Mouse (Mus musculus): Measurements from ENCODE around the gene Tmem131l. TPM values are rescaled to one million over a fixed set of nuclear protein-coding genes. Genes with fewer than 3 reads are reported as not detected.

Tmem131l gene
- polyA plus RNA-seq, 1 experiment from 2014 or later = 37.5 TPM

GRCm38 (mm10) chr3:83962571-83962970, 77.4 kb downstream of the Tmem131l start:
- no peak overlapping the region for H3K4me3 ChIP-seq (replicated peaks)
- H3K9ac ChIP-seq = no peak overlapping the region
- no peak overlapping the region for H3K4me2 ChIP-seq
- H3K9me3 ChIP-seq (replicated peaks) = no peaks in the 10 kb centered on the region
- WGBS = 66% methylated on average over 3 of the region's 3 CpGs
- H3K36me3 ChIP-seq = peaks cover 40% of the 10 kb centered on the region
- ATAC-seq (replicated peaks; ENCODE audit: low FRiP score) = no peak
- no peak overlapping the region for H3K27ac ChIP-seq
- H3K4me1 ChIP-seq = no peaks in the 10 kb centered on the region
- no peaks in the 10 kb centered on the region for H3K27me3 ChIP-seq

- ATAC-seq (replicated peaks; ENCODE audit: low FRiP score) = no peak
- H3K4me3 ChIP-seq (replicated peaks) = no peak overlapping the region
- WGBS = 90% methylated on average over 7 of the region's 7 CpGs
- H3K9ac ChIP-seq = no peak overlapping the region
- no peak overlapping the region for H3K27ac ChIP-seq
- no peaks in the 10 kb centered on the region for H3K9me3 ChIP-seq (replicated peaks)
- peaks cover 41% of the 10 kb centered on the region for H3K36me3 ChIP-seq
- H3K4me1 ChIP-seq = no peaks in the 10 kb centered on the region
- no peak overlapping the region for H3K4me2 ChIP-seq
- no peaks in the 10 kb centered on the region for H3K27me3 ChIP-seq
These were observed 77.9 kb downstream of the Tmem131l start for GRCm38 (mm10) chr3:83962076-83962475.

GRCm38 (mm10) chr3:83958951-83959681, 80.9 kb downstream of the Tmem131l start:
- Histone ChIP-seq H3K9ac (no peak overlapping the region), H3K4me1 (no peaks in the 10 kb centered on the region), H3K36me3 (peaks cover 50% of the 10 kb centered on the region), H3K27me3 (no peaks in the 10 kb centered on the region), H3K9me3 (replicated peaks) (no peaks in the 10 kb centered on the region), H3K4me2 (no peak overlapping the region), H3K27ac (no peak overlapping the region), H3K4me3 (replicated peaks) (no peak overlapping the region)
- no peak for ATAC-seq (replicated peaks; ENCODE audit: low FRiP score)
- 89% methylated on average over 7 of the region's 7 CpGs for WGBS

- H3K9me3 ChIP-seq (replicated peaks) = no peaks in the 10 kb centered on the region
- peaks cover 27% of the 10 kb centered on the region for H3K36me3 ChIP-seq
- H3K9ac ChIP-seq = no peak overlapping the region
- 77% methylated on average over 8 of the region's 8 CpGs for WGBS
- H3K4me1 ChIP-seq = peaks cover 4% of the 10 kb centered on the region; the same call in 1 of the 2 replicates
- no peak overlapping the region for H3K27ac ChIP-seq
- no peak overlapping the region for H3K4me2 ChIP-seq
- H3K4me3 ChIP-seq (replicated peaks) = no peak overlapping the region
- no peaks in the 10 kb centered on the region for H3K27me3 ChIP-seq
- no peak for ATAC-seq (replicated peaks; ENCODE audit: low FRiP score)
These were observed 86.1 kb downstream of the Tmem131l start for GRCm38 (mm10) chr3:83953879-83954278.

GRCm38 (mm10) chr3:83948801-83949200, 91.2 kb downstream of the Tmem131l start:
- Histone ChIP-seq H3K9me3 (replicated peaks) (no peaks in the 10 kb centered on the region), H3K36me3 (peaks cover 6% of the 10 kb centered on the region), H3K4me3 (replicated peaks) (no peak overlapping the region), H3K27ac (no peak overlapping the region), H3K4me2 (no peak overlapping the region), H3K9ac (no peak overlapping the region), H3K4me1 (peaks cover 10% of the 10 kb centered on the region; the same call in 1 of the 2 replicates), H3K27me3 (no peaks in the 10 kb centered on the region)
- ATAC-seq (replicated peaks; ENCODE audit: low FRiP score) = no peak
- WGBS = 69% methylated on average over 4 of the region's 4 CpGs

DNA sequence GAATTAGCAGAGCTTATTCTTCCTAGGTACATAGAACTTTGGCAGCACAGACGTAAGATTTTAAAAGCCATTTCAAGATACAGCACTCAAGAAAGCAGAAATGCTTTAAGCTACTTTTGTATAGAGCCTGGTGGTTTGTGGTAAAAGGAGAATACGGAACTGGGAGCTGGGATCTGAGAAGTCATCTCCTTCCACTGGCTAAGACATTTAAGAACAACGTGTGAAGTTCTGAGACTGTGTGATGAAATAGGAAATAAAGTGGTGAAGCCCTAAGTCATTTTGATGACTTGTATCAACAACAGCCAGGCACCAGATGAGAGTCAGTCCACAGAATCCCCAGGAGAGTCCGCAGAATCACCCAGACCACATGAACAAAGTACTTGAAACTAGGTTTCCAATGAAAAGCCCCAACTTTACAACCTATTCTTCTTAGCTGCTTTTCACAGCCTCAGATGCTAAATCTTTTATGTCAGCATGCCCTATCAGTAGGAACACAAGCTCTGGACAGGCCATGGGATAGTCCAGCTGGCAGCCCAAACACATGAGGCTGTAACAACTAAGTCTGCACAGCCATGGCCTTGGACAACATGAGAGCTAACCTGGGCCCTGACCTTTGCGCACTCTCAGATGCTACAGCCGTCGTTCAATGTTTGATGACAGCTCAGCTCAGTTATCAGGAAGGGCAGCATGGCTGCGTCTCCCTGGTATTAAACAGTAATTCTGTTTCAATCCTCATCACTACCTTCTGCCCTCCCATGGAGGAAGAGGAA, 92.3 kb downstream of the Tmem131l start:
- Histone ChIP-seq H3K4me3 (replicated peaks) (no peak overlapping the region), H3K9ac (no peak overlapping the region), H3K27me3 (no peaks in the 10 kb centered on the region), H3K9me3 (replicated peaks) (no peaks in the 10 kb centered on the region), H3K4me2 (no peak overlapping the region), H3K27ac (no peak overlapping the region), H3K36me3 (peaks cover 8% of the 10 kb centered on the region), H3K4me1 (peaks cover 8% of the 10 kb centered on the region; the same call in 1 of the 2 replicates)
- ATAC-seq (replicated peaks; ENCODE audit: low FRiP score) = no peak
- WGBS = 53% methylated on average over 8 of the region's 8 CpGs

DNA sequence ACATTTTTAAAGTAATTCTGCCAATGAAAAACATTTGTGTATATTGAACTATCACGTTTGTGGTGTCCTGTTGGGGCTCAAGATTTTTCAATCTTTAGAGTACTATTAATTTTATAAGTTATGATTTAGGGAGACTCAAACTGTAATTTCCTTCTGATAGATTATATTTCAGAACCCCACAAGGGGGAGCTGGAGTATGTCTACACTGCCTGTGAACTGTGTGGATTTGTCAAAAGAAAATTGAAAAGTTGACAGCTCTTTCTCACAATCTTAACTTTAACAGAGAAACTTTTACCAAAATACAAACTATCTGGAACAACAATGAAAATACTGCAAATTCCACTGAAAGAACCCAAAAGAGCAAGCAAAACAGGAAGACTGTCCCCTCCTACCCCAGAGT, 93.1 kb downstream of the Tmem131l start:
- Histone ChIP-seq H3K4me2 (no peak overlapping the region), H3K27me3 (no peaks in the 10 kb centered on the region), H3K27ac (no peak overlapping the region), H3K4me1 (peaks cover 8% of the 10 kb centered on the region; the same call in 1 of the 2 replicates), H3K9ac (no peak overlapping the region), H3K9me3 (replicated peaks) (no peaks in the 10 kb centered on the region), H3K36me3 (peaks cover 16% of the 10 kb centered on the region), H3K4me3 (replicated peaks) (no peak overlapping the region)
- WGBS = 76% methylated on average over 1 of the region's 1 CpGs
- ATAC-seq (replicated peaks; ENCODE audit: low FRiP score) = no peak

DNA sequence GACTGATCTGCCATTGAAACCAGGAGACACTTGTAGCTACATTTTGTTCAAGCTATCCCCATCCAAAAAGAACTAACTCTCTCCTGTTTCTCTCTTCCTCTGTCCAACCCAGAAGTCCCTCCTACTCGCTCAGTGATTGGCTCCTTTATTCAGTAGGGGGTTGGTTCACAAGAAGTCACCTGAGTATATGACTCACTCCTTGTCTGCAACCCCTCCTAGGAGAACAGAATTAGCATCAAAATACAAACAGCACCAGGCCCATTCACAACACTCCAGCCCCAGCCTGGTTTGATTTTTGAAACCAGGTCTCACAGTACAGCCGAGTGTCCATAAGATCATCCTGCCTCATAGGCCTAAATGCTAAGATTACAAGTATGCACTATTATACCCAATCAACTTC, 96.3 kb downstream of the Tmem131l start:
- 91% methylated on average over 2 of the region's 2 CpGs for WGBS
- no peak overlapping the region for H3K27ac ChIP-seq
- H3K9ac ChIP-seq = no peak overlapping the region
- H3K4me3 ChIP-seq (replicated peaks) = no peak overlapping the region
- no peak overlapping the region for H3K4me2 ChIP-seq
- H3K36me3 ChIP-seq = peaks cover 32% of the 10 kb centered on the region
- H3K4me1 ChIP-seq = peaks cover 10% of the 10 kb centered on the region; the same call in 1 of the 2 replicates
- no peak for ATAC-seq (replicated peaks; ENCODE audit: low FRiP score)
- no peaks in the 10 kb centered on the region for H3K9me3 ChIP-seq (replicated peaks)
- no peaks in the 10 kb centered on the region for H3K27me3 ChIP-seq

- Histone ChIP-seq H3K4me1 (peaks cover 6% of the 10 kb centered on the region; the same call in 1 of the 2 replicates), H3K27ac (no peak overlapping the region)
- ATAC-seq (replicated peaks; ENCODE audit: low FRiP score) = no peak
These were observed 96.8 kb downstream of the Tmem131l start for GRCm38 (mm10) chr3:83943212-83943611.

DNA sequence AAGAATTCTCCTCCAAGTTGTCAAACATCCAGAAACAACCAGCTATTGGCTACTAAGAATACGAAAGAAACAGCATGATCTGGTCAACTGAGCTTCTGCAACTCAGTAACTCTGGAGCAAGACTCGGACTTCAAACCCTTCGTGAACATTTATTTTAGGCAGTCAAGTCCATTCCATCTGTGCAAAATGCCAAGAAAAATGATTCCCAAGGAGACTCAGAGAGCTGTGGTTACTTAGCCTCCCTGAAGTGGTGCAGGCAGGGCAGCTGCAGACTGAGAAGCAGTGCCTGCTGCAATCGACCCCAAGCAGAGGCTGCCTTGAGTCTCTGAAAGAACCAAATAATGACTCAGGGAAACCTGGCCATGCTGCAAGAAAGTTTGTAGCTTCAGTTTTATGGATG, 98.1 kb downstream of the Tmem131l start:
- no peak for ATAC-seq (replicated peaks; ENCODE audit: low FRiP score)
- Histone ChIP-seq H3K27ac (no peak overlapping the region), H3K9me3 (replicated peaks) (no peaks in the 10 kb centered on the region), H3K27me3 (no peaks in the 10 kb centered on the region), H3K4me2 (no peak overlapping the region), H3K36me3 (peaks cover 44% of the 10 kb centered on the region), H3K4me1 (peaks cover 6% of the 10 kb centered on the region; the same call in 1 of the 2 replicates), H3K9ac (no peak overlapping the region), H3K4me3 (replicated peaks) (no peak overlapping the region)
- WGBS = 85% methylated on average over 4 of the region's 4 CpGs

More at GRCm38 (mm10) chr3:83943212-83943611, 96.8 kb downstream of the Tmem131l start:
- Histone ChIP-seq H3K36me3 (peaks cover 35% of the 10 kb centered on the region), H3K9ac (no peak overlapping the region), H3K9me3 (replicated peaks) (no peaks in the 10 kb centered on the region), H3K4me3 (replicated peaks) (no peak overlapping the region), H3K4me2 (no peak overlapping the region), H3K27me3 (no peaks in the 10 kb centered on the region)
- WGBS = 91% methylated on average over 4 of the region's 4 CpGs

DNA sequence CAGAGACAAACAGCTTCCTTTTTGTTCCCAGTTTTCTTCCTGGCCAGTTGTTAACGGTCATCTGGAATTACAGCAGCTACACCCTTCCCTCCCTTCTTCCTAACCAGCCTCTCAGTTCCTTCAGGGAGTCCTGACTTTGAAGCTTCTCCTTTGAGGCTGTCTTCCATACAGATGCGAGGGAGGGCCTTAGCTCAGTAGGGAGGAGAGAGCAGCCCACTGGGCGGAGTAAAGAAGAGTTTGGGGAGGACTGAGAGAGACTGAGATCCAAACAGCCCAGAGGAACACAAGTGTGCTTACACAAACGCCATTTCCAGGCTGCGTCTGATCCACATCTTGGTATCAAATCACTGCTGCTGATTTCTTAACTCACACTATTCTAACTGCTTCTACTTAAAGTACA, 101.1 kb downstream of the Tmem131l start:
- Histone ChIP-seq H3K27me3 (no peaks in the 10 kb centered on the region), H3K9ac (no peak overlapping the region), H3K36me3 (peaks cover 56% of the 10 kb centered on the region), H3K27ac (peak overlapping the region; percentile 25; the same call in 1 of the 2 replicates), H3K4me1 (peaks cover 6% of the 10 kb centered on the region; the same call in 1 of the 2 replicates), H3K4me3 (replicated peaks) (no peak overlapping the region), H3K9me3 (replicated peaks) (no peaks in the 10 kb centered on the region), H3K4me2 (no peak overlapping the region)
- peak; percentile 64; the same call in 1 of the 2 replicates for ATAC-seq (replicated peaks; ENCODE audit: low FRiP score)
- WGBS = 28% methylated on average over 5 of the region's 5 CpGs

DNA sequence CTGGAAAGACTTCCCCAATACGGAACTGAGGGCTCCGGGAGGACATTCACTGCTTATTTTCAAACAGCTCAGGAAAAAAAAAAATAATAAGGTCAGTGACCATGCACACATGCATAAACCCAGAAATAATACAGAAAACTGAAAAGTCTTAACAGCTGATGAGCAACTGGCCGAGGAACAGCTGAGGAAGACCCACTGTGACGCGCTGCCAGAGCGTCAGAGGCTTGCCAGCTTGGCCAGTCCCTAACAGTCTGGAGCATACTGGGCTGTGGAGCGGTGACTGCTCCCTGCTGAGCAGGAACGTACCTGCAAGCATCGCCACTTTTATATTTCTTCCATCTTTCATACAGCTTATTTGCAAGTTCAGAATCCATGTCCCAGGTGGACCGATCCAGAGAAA, 105.5 kb downstream of the Tmem131l start:
- Histone ChIP-seq H3K9me3 (replicated peaks) (no peaks in the 10 kb centered on the region), H3K27ac (no peak overlapping the region), H3K36me3 (peaks cover 73% of the 10 kb centered on the region), H3K9ac (no peak overlapping the region), H3K4me2 (no peak overlapping the region), H3K27me3 (no peaks in the 10 kb centered on the region), H3K4me1 (peaks cover 6% of the 10 kb centered on the region; the same call in 1 of the 2 replicates), H3K4me3 (replicated peaks) (no peak overlapping the region)
- 95% methylated on average over 10 of the region's 10 CpGs for WGBS
- ATAC-seq (replicated peaks; ENCODE audit: low FRiP score) = no peak
